Mouse (Mus musculus) C2C12 (cell line): ENCODE measurements around the gene Gm20388. TPM values are rescaled to one million over a fixed set of nuclear protein-coding genes. Genes with fewer than 3 reads are reported as not detected.

ENCODE experiments used
- H3K27me3 ChIP-seq: one replicate; pipeline ENCODE4 v1.6.1; 2011; ENCODE audit not compliant: control insufficient read depth, insufficient read depth, insufficient read length
- H3K36me3 ChIP-seq: one replicate; pipeline ENCODE4 v1.6.1; 2011; ENCODE audit not compliant: control insufficient read depth, insufficient read depth
- H3K4me3 ChIP-seq: one replicate; pipeline ENCODE4 v1.5.1; 2011; ENCODE audit warnings: mild to moderate bottlenecking, control low read depth; ENCODE audit not compliant: poor library complexity, insufficient read depth, severe bottlenecking
- H3K79me2 ChIP-seq: one replicate; pipeline ENCODE4 v1.6.1; 2011; ENCODE audit not compliant: control insufficient read depth, insufficient read depth
- H3K79me3 ChIP-seq: one replicate; pipeline ENCODE4 v1.6.1; 2011; ENCODE audit warnings: low read depth, control low read depth
- H3ac ChIP-seq: one replicate; pipeline ENCODE3; 2011; ENCODE audit warnings: low read depth; ENCODE audit not compliant: control insufficient read depth, insufficient read length
- CEBPB ChIP-seq: IDR thresholded peaks from one replicate; pipeline ENCODE4 v1.6.1; 2011; ENCODE audit warnings: low read depth, mild to moderate bottlenecking, control low read depth, moderate library complexity
- CTCF ChIP-seq: IDR thresholded peaks from one replicate; pipeline ENCODE4 v1.5.1; 2011; ENCODE audit not compliant: control insufficient read depth, insufficient read depth, insufficient read length
- FOSL1 ChIP-seq: IDR thresholded peaks from one replicate; pipeline ENCODE4 v1.8.0; 2011; ENCODE audit warnings: mild to moderate bottlenecking, low read length; ENCODE audit not compliant: poor library complexity, insufficient read depth, severe bottlenecking
- MAX ChIP-seq: IDR thresholded peaks from one replicate; pipeline ENCODE4 v1.6.1; 2011; ENCODE audit warnings: mild to moderate bottlenecking, control low read depth
- MYOD1 ChIP-seq: IDR thresholded peaks from one replicate; pipeline ENCODE4 v1.6.1; 2011; ENCODE audit warnings: low read depth; ENCODE audit not compliant: control insufficient read depth, insufficient read length
- MYOG ChIP-seq: IDR thresholded peaks from one replicate; pipeline ENCODE4 v1.6.1; 2011; ENCODE audit not compliant: control insufficient read depth, insufficient read length; ENCODE audit errors: extremely low read depth
- USF1 ChIP-seq: IDR thresholded peaks from one replicate; pipeline ENCODE4 v1.6.1; 2011; ENCODE audit warnings: low read depth, mild to moderate bottlenecking, control low read depth, moderate library complexity
- polyA plus RNA-seq: library from polyadenylated mRNA; unstranded; fragments of >200 nt; fragmentation: generic; extraction: Trizol; gene quantifications from one replicate; pipeline ENCODE4 v1.2.1, GENCODE M21; 2012; ENCODE audit warnings: missing spikeins

The Gm20388 gene
- polyA plus RNA-seq, 1 experiment: 15.0 TPM

GRCm38 (mm10) chr8:120962606-120963380 lies 1052.2 kb downstream of the Gm20388 start:
- H3K79me3 ChIP-seq: no peaks in the 10 kb centered on the region
- no peak overlapping the region for H3ac ChIP-seq
- TF ChIP-seq CTCF: no peak
- TF ChIP-seq CEBPB: no peak
- no peak for TF ChIP-seq USF1
- TF ChIP-seq MYOG: no peak
- H3K79me2 ChIP-seq: no peaks in the 10 kb centered on the region
- peaks cover 88% of the 10 kb centered on the region for H3K27me3 ChIP-seq
- H3K4me3 ChIP-seq: no peak overlapping the region
- no peaks in the 10 kb centered on the region for H3K36me3 ChIP-seq

DNA sequence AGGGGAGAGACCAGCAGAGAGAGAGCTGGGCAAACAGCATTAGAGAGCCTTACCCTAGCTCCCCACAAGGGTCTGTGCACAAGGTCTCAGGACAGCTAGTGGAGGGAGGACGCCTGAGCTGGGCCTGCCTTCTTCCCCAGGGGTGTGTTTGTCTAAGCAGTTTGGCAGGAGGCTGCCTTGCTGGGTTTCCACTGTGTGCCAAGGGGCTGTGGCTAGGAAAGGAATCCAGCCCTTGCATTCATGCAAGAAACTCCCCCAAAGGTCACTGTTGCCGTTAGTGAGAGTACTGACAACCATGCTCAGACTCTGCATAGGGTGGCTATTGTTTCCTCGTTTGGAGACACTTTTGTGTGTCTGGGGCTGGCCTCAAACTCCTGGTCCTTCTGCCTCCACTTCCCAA lies 1055.9 kb downstream of the Gm20388 start:
- no peak overlapping the region for H3K4me3 ChIP-seq
- TF ChIP-seq CTCF (no peak), MYOD1 (no peak), USF1 (no peak), FOSL1 (no peak), MYOG (no peak), CEBPB (no peak), MAX (no peak)
- H3K27me3 ChIP-seq: peaks cover 76% of the 10 kb centered on the region
- no peaks in the 10 kb centered on the region for H3K36me3 ChIP-seq
- no peaks in the 10 kb centered on the region for H3K79me2 ChIP-seq
- no peaks in the 10 kb centered on the region for H3K79me3 ChIP-seq
- no peak overlapping the region for H3ac ChIP-seq

- TF ChIP-seq USF1: no peak
- TF ChIP-seq CTCF: no peak
- no peak for TF ChIP-seq MYOG
- TF ChIP-seq FOSL1: no peak
- no peak for TF ChIP-seq MAX
- no peak for TF ChIP-seq CEBPB
- no peak for TF ChIP-seq MYOD1
- peaks cover 77% of the 10 kb centered on the region for H3K27me3 ChIP-seq
- H3K79me2 ChIP-seq: no peaks in the 10 kb centered on the region
- no peak overlapping the region for H3K4me3 ChIP-seq
- no peak overlapping the region for H3ac ChIP-seq
- H3K36me3 ChIP-seq: no peaks in the 10 kb centered on the region
- no peaks in the 10 kb centered on the region for H3K79me3 ChIP-seq
These were observed 1057.7 kb downstream of the Gm20388 start for GRCm38 (mm10) chr8:120968308-120968707.

GRCm38 (mm10) chr8:120970346-120970745 lies 1059.7 kb downstream of the Gm20388 start:
- H3K79me2 ChIP-seq: no peaks in the 10 kb centered on the region
- H3K36me3 ChIP-seq: no peaks in the 10 kb centered on the region
- no peaks in the 10 kb centered on the region for H3K79me3 ChIP-seq
- no peak overlapping the region for H3ac ChIP-seq
- H3K4me3 ChIP-seq: no peak overlapping the region
- no peak for TF ChIP-seq MYOD1
- TF ChIP-seq CTCF: peak; percentile 22
- H3K27me3 ChIP-seq: peaks cover 83% of the 10 kb centered on the region

GRCm38 (mm10) chr8:120971691-120972469 lies 1061.2 kb downstream of the Gm20388 start:
- Histone ChIP-seq H3K27me3 (peaks cover 84% of the 10 kb centered on the region), H3K79me2 (no peaks in the 10 kb centered on the region), H3K36me3 (no peaks in the 10 kb centered on the region), H3K79me3 (no peaks in the 10 kb centered on the region), H3K4me3 (peak overlapping the region; percentile 6), H3ac (no peak overlapping the region)
- TF ChIP-seq CTCF: no peak
- TF ChIP-seq CEBPB: no peak
- no peak for TF ChIP-seq MYOG
- TF ChIP-seq FOSL1: no peak
- TF ChIP-seq MYOD1: no peak
- TF ChIP-seq MAX: no peak
- TF ChIP-seq USF1: no peak

DNA sequence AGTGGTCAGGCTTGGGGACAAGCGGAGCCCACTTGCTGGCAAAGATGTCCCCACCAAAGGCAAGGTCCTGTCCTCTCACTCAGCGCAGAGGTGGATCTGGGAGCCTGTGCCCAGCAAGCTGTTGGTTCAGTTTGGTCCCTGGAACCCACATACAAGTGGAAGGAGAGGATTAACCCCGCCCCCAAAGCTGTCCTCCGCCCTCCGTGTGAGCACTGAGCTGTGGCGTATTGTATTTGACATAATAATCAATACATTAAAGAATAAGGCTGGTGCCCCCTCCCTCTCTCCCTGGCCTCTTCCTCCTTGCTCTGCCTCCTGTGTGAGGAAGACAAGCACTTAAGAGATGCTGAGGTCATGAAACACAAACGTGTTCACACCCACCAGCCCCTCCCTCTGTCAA lies 1062.4 kb downstream of the Gm20388 start:
- Histone ChIP-seq H3K36me3 (no peaks in the 10 kb centered on the region), H3K79me3 (no peaks in the 10 kb centered on the region), H3K27me3 (peaks cover 88% of the 10 kb centered on the region), H3ac (no peak overlapping the region), H3K79me2 (no peaks in the 10 kb centered on the region), H3K4me3 (no peak overlapping the region)
- no peak for TF ChIP-seq USF1
- no peak for TF ChIP-seq MYOD1
- TF ChIP-seq CTCF: no peak
- TF ChIP-seq MAX: no peak
- TF ChIP-seq CEBPB: no peak
- TF ChIP-seq MYOG: no peak
- no peak for TF ChIP-seq FOSL1
